Mouse (Mus musculus) layer of hippocampus, postnatal 10 days (tissue): ENCODE results near the gene Msl3. TPM values are rescaled to one million over a fixed set of nuclear protein-coding genes. Genes with fewer than 3 reads are reported as not detected.
"Not testable (repeated sequence)": the region's sequence is repeated elsewhere in the genome, so short reads cannot be mapped to it uniquely, and the experiment has no call there.

Experiments used
- DNase-seq, 2 experiments: peaks; one replicate each; pipeline ENCODE4 v3.0.0; 2021; ENCODE audit warnings: low spot score in 2 of 2
- long read RNA-seq: library from polyadenylated mRNA; stranded (forward); transcript quantifications from one replicate; pipeline ENCODE4 v2.0.0, GENCODE M21; 2023
- total RNA-seq, 2 experiments: library from RNA; stranded (reverse); gene quantifications; 2 replicates each; pipeline ENCODE4 v1.2.3; 2021

The Msl3 gene
- total RNA-seq: 10 to 100 TPM; 22.5 to 22.9 TPM
- long read RNA-seq, transcript Msl3-202 (12 exons, 2,316 nt): major isoform, 7 of 15 reads
- long read RNA-seq, partial matches to known transcripts: 6 of 15 reads
- long read RNA-seq, other reads (novel, unspliced or antisense): 2 of 15 reads

DNA sequence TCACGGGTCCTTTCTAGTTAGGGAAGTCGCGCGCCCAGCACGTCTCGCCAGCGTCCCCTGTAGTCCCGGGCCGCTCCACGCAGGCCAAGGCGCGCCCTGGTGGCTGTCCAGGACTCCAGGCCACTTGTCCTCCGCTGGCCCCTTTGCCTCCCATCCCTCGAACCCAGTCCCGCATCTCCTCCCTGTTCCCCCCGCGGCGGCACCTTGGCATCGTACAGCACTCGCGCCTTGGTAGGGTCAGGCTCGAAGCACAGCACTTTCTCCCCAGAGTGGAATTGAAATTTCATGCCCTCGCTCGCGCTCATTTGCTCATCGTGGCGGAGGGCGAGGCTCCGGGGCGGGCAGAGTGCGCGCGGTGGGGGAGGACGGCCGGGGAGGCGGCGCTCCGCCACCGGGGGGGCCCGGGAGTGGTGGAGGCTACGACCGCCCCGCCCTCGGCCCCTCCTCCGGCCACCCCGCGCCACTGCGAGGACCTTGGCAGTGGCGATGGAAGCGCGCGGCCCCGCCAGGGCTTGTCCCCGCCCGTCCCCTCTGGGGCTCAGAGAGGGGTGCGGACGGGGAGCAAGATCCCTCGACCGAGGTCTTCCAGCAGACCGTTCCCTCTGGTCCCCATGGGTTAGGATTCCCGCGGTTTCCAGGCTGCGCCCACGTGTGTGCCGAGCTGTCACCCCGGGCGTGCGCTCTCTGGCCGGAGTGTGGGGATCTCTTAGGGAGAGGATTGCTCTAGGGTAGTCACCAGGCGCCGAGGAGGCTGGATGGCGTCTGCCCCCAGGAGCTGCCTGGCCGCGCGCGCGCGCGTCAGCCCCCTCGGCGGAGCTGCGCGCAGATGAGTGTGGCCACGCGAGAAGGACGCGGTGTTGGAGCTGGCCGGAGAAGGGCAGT is at the start of gene Msl3:
Gene Msl3 (minus strand): TSS at position 374 of the 882 bp plus-strand sequence.
- DNase-seq: peak; percentile 69 to 84

DNA sequence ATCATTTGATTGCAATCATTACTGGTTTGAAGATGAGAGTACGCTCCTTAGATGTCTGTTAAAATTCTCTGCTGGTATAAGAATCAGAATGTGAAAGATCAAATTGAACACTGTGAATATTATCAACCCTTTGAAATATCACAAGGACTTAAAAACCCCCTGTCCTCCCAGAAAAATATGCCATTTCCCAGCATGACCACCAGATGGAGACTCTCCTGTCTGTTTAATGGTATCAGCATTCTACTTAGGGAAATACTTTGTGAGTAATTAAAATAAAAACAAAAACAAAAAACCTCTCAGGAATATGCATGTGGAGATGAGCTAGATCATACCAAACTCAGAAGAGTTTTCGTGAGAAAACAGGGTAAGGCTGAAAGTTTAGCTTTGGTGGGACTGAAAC is 44.3 kb upstream of the Msl3 start:
- peak; percentile 6 to 13 for DNase-seq

DNA sequence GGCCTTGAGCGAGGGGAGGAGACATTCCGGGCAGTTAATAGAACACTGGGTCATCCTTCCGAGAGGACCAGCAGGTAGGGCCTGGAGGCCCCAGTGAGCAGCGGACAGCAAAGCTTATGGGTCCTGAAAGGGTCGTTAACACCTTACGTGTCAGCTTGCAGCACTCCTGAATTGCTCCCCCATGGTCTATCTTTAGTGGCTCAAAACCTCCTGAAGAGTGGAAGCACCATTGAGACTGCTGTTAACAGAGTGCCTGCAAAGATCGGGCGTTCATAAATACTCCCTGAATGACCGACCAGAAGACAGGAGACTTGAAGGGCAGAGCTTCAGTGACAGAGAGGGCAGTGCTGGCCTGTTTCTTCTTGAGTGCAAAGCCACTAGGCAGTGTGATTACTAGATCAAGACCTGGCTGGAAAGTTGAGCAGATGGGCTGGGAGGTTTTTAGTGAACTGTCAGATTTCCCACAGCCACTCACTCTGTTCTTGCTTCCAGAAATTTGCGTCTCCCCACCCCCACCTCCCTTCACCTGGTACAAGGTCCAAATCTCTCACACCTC is 787 bp upstream of the Msl3 start:
- no peak for DNase-seq

DNA sequence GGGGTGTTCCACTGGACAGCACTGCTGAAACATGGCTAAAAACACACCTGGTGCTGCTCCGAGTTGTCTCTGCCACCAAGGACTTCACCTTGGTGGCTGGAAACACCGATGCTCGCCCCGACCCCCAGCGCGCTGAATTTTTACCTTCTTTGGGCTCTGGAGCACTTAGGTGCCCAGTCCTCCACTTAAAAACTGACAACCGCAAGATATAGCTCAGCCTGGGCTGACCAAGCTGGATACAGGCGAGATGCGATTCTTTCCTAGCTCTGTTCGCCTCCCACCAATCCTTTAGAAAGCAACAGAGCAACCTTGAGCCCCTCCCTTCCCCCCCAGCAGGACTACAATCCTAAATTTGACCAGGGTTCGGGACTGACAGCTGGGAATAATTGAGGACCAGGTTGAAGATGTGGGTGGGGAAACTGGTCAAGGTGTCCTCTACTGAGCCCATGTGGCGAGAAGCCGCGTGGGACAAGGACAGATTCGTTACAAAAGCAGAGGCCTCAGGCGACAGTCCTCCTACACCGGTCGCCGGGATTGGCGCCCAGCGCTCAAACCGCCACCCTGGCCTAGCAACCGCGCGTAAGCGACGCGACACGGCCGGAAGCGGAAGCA is 679 bp downstream of the Msl3 start:
- DNase-seq: peak; percentile 5 to 13

DNA sequence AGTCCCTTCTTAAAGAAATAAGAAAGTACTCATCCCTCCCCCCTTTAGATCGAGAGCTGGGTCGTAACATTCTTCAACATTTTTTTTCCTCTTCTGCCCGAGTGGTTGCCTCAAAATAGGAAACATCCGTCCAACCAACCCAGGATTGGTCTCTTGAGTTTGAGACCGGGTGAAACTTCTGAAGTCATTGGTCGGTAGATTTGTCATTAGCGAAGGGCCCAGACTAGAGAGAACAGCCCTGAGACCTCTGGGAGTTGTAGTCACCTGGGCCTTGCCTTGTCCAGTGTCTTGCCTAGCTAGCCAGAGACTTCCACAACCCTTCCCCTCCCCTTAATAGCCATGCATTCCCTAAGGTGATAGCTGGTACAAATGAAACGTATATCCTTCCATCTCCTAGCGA is 1.3 kb downstream of the Msl3 start:
- peak; percentile 15 to 38 for DNase-seq

DNA sequence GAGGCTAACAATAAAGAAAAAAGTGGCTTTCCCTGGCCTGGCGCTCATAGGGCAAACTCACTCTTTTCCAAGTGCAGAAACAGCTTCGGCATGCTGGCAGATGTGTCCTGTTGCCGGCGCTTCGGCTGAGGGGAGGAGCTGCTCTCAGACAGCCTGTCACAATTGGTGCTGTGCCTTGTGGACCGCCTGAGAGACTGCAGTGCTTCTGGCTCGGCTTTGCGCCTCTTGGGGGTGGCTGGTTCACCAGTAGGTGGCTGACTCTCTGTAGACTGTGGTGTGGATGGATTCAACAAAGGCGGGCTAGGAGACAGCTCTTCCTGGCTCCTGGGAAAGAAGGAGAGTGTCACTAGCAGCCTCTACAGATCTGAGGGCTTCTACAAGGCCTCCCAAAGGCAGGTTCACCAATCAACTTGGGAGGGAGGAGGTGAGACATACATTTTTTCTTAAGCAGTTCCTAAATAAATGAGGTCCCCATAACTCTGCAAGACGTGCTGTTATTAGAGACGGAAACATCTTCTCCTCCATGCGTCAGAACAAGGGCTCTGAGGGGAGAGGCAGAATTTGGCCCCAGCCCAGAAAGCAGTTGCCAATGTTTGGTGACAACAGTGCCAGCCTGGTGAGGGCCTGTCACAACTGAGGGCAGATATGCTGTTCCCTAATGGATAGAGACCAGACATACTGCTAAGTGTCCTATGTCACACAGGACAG is 9.6 kb downstream of the Msl3 start:
- DNase-seq: peak in 1 of 2 experiments; percentile 21

DNA sequence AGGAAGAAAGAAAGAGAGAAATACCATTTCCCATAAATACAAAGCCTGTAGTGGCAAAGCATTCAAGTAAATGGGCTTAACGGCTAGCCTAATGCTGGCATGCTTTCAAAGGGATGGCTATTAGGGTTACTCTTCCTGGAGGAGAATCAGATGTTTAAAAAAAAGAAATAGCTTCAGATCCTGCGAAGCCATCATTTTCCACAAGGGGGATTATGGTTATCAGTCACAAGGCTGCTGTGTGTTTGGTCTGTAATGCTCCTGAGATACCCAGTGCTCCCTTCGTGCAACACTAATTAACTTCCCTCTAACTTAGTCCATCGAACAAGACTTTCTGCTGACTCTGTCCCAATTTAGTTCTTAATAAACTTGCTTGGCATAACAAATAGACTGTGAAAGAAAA is 13.5 kb downstream of the Msl3 start:
- DNase-seq: no peak

DNA sequence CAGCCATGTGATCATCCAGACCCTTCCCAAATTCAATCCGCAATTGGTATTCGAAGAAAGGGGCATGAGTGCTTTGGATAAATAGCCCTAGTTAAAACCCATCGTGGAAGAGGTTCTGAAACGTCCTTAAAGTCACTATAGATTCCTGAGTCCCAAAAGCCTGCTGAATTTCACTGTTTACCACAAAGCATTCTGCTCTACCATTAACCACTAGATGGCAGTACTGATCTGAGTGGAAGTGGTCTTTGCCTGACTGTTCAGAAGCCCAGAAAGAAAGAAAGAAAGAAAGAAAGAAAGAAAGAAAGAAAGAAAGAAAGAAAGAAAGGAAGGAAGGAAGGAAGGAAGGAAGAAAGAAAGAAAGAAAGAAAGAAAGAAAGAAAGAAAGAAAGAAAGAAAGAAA is 13.9 kb downstream of the Msl3 start:
- DNase-seq: not testable (repeated sequence)

DNA sequence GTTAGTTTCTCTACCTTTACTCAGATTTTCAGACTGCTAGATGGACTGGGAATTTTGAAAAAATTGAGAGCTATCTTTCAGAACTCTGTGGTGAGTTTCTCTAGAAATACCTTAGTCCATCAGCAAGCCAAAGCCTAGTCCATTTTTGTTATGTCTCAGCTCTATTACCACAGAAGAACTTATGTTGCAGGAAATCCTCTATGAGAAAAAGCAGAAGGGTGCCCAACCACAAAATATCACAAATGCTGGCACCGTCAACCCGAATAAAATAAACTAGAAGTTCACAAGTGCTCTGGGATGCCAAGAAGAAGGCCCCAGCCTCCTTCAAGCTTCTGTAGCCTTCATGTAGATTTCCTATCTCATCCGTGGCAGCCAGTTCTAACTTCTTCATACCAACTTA is 14.4 kb downstream of the Msl3 start:
- no peak for DNase-seq

DNA sequence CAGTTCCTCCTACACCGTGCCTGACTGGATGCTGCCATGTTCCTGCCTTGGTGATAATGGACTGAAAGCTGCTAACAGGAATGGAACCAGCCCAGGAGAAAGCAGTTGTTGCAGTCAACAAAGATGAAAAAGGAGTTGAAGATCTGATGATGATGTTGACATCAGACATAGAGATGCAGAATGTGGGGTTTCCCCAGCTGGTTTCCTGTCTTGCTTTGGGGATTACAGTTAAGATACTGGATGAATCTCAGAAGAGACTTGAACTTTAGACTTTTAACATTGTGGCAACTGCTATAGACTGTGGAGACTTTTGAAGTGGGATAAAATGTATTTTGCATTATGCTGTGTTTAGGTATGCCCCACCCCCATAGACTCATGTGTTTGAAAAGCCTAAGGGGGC is 15.9 kb downstream of the Msl3 start:
- DNase-seq: no peak

DNA sequence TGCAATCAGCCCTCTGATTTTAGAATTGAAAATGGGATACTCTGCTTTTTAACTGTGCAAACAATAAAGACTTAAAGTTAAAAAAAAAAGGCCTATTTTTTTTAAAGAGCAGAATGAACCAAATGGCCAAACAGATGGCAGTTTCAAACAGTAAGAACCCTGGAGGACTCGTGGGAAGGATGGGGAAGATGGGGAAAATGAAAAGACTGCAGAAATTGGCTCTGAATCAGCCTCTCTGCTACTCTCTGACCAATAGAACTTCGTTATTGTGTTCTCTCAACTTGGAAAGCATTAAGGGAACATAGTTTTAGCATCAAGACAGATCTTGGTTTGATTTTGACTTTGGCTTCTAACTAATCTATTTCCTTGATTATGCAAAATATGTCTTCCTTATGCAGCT is 24.4 kb downstream of the Msl3 start:
- no peak for DNase-seq

DNA sequence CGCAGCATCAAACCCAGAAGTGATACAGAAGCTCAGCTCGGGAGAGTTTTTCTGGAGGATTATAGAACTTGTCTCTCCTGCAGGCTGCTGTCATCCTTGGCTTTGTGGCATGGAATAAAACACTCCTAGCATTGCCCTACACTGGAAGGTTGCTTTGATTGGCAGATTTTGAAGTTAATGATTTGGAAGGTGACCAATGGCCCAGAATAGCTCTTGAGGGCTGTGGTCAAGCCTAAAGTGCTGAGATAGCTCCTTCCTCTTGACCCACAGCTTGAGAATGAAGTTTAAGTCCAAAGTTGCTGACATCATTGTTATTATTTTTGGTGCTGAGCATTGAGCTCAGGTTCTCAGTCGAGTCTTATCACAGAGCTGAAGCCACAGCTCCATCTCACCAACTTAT is 26.0 kb downstream of the Msl3 start:
- DNase-seq: no peak

DNA sequence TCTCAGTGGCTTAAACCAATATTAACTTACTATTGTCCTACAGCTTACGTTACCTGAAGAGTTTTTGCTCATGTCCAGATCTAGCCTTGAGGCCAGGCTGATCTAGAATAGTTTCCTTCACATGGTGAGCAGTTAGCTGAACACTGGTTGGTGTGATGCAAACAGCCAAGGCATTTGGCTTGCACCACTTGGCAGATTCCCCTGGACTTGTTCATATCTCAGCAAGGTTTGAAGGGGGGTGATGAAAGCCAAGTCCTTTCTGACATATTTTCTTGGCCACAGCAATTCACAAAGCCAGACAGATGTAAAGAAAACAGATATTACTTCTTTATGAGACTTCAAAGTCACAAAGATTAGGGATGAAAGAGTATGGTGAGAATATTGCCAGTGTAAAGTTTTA is 30.2 kb downstream of the Msl3 start:
- DNase-seq: no peak

DNA sequence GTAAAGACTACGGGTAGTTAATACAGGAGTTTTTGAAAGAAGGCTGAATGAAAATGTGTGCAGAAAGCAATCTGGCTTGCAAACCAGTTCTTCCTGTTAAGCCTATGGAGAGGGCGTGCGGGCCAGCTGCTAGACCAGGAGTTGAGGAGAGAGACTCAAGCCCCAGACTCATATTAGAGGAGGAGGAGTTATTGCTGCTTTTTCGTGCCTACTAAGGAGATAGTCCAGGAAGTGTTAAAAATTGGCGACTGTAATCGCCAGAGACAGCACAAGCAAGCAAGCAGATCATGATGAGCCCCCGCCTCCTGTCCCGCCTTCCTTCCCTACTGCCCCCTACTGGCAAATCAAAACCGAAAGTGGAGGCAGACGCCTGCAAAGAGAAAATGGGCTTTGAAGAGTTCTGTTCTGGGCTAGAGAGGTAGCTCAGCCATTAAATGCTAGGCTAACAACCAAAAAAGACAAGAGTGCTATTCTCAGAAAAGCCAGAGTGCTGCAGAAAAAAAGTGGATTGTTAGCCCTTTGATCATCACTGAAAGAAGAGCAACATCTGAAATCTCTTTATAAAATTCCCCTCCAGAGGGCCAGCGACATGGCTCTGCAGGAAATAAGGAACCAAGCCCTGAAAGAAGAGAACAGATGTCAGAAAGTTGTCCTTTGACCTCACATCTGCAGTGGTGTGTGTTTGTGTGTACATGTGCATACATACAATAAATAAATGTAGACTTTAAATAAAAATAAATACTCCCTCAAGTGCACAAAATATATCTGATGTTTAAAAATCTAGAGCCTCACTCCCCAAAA is 33.9 kb downstream of the Msl3 start:
- DNase-seq: peak; percentile 66 to 71

Other genes with a start within 250 kb of the Msl3 start
- 10 to 100 TPM; 28.3 to 29.7 TPM for gene Frmpd4, start 96.7 kb downstream of the Msl3 start, total RNA-seq
- 1 to 10 TPM; 1.8 to 2.6 TPM for gene Arhgap6, start 121.2 kb upstream of the Msl3 start, total RNA-seq